Mouse (Mus musculus) lung, embryonic 16.5 days (tissue): ENCODE results near the gene Hspd1. TPM values are rescaled to one million over a fixed set of nuclear protein-coding genes. Genes with fewer than 3 reads are reported as not detected.
A peak's percentile ranks its signal among the peaks of the same experiment; 100 is the strongest.

Source experiments
- ATAC-seq: fragments of 200-750 bp; cut with Nextera tagmentation; 2 replicates; pipeline ENCODE4 v1.8.0; 2017; ENCODE audit warnings: low read depth, mild to moderate bottlenecking, moderate library complexity
- H3K27ac ChIP-seq: fragments of 300-500 bp; sonication (generic); 2 replicates; pipeline ENCODE4 v1.5.1; 2014; ENCODE audit warnings: mild to moderate bottlenecking, control low read depth, low read length
- H3K27me3 ChIP-seq: fragments of 300-500 bp; sonication (generic); 2 replicates; pipeline ENCODE4 v1.6.1; 2014; ENCODE audit warnings: low read depth, low read length, mixed read lengths; ENCODE audit not compliant: control insufficient read depth, insufficient read depth
- H3K36me3 ChIP-seq: fragments of 300-500 bp; sonication (generic); 2 replicates; pipeline ENCODE4 v1.6.1; 2014; ENCODE audit warnings: low read length; ENCODE audit not compliant: control insufficient read depth, insufficient read depth
- H3K4me1 ChIP-seq: fragments of 300-500 bp; sonication (generic); replicated peaks from 2 replicates; pipeline ENCODE4 v1.6.1; 2014; ENCODE audit warnings: low read length, mixed read lengths; ENCODE audit not compliant: control insufficient read depth, insufficient read depth
- H3K4me2 ChIP-seq: fragments of 300-500 bp; sonication (generic); 2 replicates; pipeline ENCODE4 v1.6.1; 2014; ENCODE audit warnings: low read depth, low read length, control low read depth
- H3K4me3 ChIP-seq: fragments of 300-500 bp; sonication (generic); 2 replicates; pipeline ENCODE4 v1.5.1; 2014; ENCODE audit warnings: mild to moderate bottlenecking, low read length, control low read depth
- H3K9ac ChIP-seq: fragments of 300-500 bp; sonication (generic); 2 replicates; pipeline ENCODE4 v1.6.1; 2014; ENCODE audit warnings: low read length, control low read depth
- H3K9me3 ChIP-seq: fragments of 300-500 bp; sonication (generic); 2 replicates; pipeline ENCODE4 v1.6.1; 2016; ENCODE audit warnings: low read length; ENCODE audit not compliant: control insufficient read depth
- WGBS: fragments of 180-500 bp; shearing (Covaris S2); extraction: QIAGEN DNeasy Blood & Tissue Kit; methylation state at CpG from one replicate; pipeline ENCODE4 v1.1.7; 2014; 5-methylcytosine and 5-hydroxymethylcytosine counted together
- polyA plus RNA-seq: library from polyadenylated mRNA; unstranded; fragments of >200 nt; fragmentation: Nextera tagmentation; extraction: Ambion mirVana; gene quantifications from 2 replicates; pipeline ENCODE4 v1.2.1, GENCODE M21; 2015

Gene Hspd1
- polyA plus RNA-seq, 1 experiment from 2014 or later: 283 TPM

DNA sequence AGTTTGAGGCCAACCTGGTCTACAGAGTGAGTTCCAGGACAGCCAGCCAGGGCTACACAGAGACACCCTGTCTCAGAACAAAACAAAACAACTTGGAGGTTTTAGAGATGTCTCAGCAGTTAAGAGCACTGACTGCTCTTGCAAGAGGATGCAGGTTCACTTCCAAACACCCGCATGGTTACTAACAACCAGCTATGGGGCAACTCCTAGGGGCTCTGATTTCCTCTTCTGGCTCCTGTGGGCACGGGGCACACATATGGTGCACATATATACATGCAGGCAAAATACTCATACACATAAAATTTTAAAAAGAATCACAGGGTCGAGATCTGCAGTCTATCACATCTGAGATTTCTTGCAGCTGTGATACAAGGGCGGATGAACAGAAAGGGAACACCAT lies 58.6 kb downstream of the Hspd1 start:
- Histone ChIP-seq H3K27ac (0 out of 2 replicates have a peak overlapping the region, but pooled peaks have one; percentile 8), H3K27me3 (no peaks in the 10 kb centered on the region), H3K4me3 (no peak overlapping the region), H3K4me1 (peaks cover 5% of the 10 kb centered on the region), H3K9ac (peak overlapping the region; percentile 39; the same call in 1 of the 2 replicates), H3K9me3 (no peaks in the 10 kb centered on the region), H3K4me2 (peak overlapping the region; percentile 34; the same call in 1 of the 2 replicates), H3K36me3 (no peaks in the 10 kb centered on the region)
- ATAC-seq: no peak
- WGBS: 62% methylated on average over 4 of the region's 4 CpGs

- Histone ChIP-seq H3K27me3 (no peaks in the 10 kb centered on the region), H3K36me3 (no peaks in the 10 kb centered on the region), H3K4me3 (no peak overlapping the region), H3K9me3 (no peaks in the 10 kb centered on the region), H3K4me2 (peak overlapping the region; percentile 34), H3K27ac (0 out of 2 replicates have a peak overlapping the region, but pooled peaks have one; percentile 8), H3K4me1 (peaks cover 7% of the 10 kb centered on the region), H3K9ac (peak overlapping the region; percentile 39)
- 72% methylated on average over 11 of the region's 11 CpGs for WGBS
- no peak for ATAC-seq
Measured at GRCm38 (mm10) chr1:55028512-55029249, 59.4 kb downstream of the Hspd1 start.

DNA sequence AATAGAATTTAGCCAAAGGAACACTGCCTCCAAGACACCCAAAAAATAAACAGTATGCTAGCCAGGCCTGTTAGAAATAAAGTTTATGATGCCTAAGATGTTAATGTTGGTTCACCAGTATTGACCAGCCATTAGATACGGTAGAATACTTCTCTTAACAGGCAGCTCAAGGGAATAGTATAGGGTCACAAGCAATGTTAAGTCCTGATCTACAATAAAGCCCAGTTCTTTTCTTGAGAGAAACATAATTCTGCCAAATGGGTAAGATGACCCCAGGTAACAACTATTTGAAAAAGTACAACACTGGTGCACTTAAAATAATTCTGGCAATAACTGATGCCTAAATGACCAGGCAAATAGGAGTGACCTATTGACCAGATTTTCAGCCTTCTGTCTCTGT lies 60.1 kb downstream of the Hspd1 start:
- no peak overlapping the region for H3K9ac ChIP-seq
- no peak for ATAC-seq
- H3K4me3 ChIP-seq: peak overlapping the region; percentile 94
- H3K4me1 ChIP-seq: peaks cover 7% of the 10 kb centered on the region
- peak overlapping the region; percentile 67 for H3K4me2 ChIP-seq
- no peaks in the 10 kb centered on the region for H3K27me3 ChIP-seq
- no peaks in the 10 kb centered on the region for H3K36me3 ChIP-seq
- WGBS: 92% methylated on average over 1 of the region's 1 CpGs
- H3K27ac ChIP-seq: no peak overlapping the region
- H3K9me3 ChIP-seq: no peaks in the 10 kb centered on the region

Other genes starting within 250 kb of the Hspd1 start
- 19.5 and 25.6 TPM in 2 replicates for gene Ankrd44, start 161.9 kb downstream of the Hspd1 start, polyA plus RNA-seq
- gene Sf3b1, start 60.8 kb downstream of the Hspd1 start, polyA plus RNA-seq: 293 and 321 TPM in 2 replicates
- 18.0 and 19.2 TPM in 2 replicates for gene Coq10b, start 35.5 kb downstream of the Hspd1 start, polyA plus RNA-seq
- 245 and 281 TPM in 2 replicates for gene Hspe1, start 111 bp downstream of the Hspd1 start, polyA plus RNA-seq
- 143 and 145 TPM in 2 replicates for gene Mob4, start 43.0 kb upstream of the Hspd1 start, polyA plus RNA-seq
- 14.1 and 14.6 TPM in 2 replicates for gene Rftn2, start 138.5 kb upstream of the Hspd1 start, polyA plus RNA-seq
- gene Mars2, start 148.9 kb upstream of the Hspd1 start, polyA plus RNA-seq: 2.4 TPM in 2 replicates